Mouse (Mus musculus) neutrophil, adult 59 days (primary cell): ENCODE results near the gene Tnp2. TPM values are rescaled to one million over a fixed set of nuclear protein-coding genes. Genes with fewer than 3 reads are reported as not detected.

Experiments
- total RNA-seq, 2 experiments: library from RNA; stranded (reverse); gene quantifications; 1 replicate in 1 of 2; 2 replicates in 1 of 2; pipeline ENCODE4 v1.2.4; 2023

The Tnp2 gene
- total RNA-seq = not detected

GRCm38 (mm10) chr16:10788271-10788670 lies at the start of gene Tnp2:
Tnp2 (minus strand) TSS chr16:10788660.

GRCm38 (mm10) chr16:10834911-10835587 lies 46.6 kb upstream of the Tnp2 start, which contains the start of gene Rmi2:
Rmi2 (plus strand) TSS chr16:10835059.

GRCm38 (mm10) chr16:10812865-10813371 lies 24.5 kb upstream of the Tnp2 start, which contains the start of gene Gm11172:
Gm11172 (plus strand) TSS chr16:10812915.

DNA sequence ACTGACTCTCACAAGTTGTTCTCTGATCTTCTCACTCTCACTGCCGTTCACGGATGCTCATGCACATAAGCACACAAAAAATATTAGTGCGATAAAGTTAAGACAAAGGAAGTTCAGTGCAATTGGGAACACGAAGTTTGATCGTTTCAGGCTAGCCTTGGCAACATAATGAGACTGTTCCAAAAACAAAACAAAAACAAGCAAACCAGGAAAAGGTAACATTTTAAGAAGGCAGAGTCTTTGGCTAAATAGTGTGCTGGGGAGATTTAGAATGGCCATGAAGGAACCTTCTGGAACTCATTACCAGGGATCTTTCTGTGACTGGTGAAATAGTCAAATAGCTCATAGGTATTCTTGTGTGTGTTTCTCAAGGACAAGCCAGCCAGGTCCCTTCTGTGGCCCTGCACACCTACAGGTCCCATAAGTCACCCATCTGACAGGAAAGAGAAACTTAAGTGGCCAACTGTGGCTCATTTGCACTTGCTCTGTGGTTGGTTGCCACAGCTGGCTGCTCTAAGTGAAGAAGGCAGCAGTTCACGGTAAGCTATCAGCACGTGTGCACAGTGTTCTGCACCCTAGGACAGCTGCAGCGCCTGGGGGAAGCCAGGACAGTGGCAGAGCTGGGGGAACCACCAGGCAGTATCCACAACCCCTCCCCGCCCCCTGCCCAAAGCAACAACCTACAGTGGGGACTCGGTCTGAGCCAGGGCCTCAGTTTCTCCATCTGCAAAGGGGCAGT lies 17.5 kb upstream of the Tnp2 start, which contains the start of gene Prm1:
Prm1 (minus strand) TSS at position 51 of the 739 bp plus-strand sequence.

GRCm38 (mm10) chr16:10796034-10796433 lies 7.6 kb upstream of the Tnp2 start, which contains the start of gene Prm2:
Prm2 (minus strand) TSS chr16:10796134.

GRCm38 (mm10) chr16:10790702-10791101 lies 2.2 kb upstream of the Tnp2 start, which contains the start of gene Prm3:
Prm3 (minus strand) TSS chr16:10790914.

DNA sequence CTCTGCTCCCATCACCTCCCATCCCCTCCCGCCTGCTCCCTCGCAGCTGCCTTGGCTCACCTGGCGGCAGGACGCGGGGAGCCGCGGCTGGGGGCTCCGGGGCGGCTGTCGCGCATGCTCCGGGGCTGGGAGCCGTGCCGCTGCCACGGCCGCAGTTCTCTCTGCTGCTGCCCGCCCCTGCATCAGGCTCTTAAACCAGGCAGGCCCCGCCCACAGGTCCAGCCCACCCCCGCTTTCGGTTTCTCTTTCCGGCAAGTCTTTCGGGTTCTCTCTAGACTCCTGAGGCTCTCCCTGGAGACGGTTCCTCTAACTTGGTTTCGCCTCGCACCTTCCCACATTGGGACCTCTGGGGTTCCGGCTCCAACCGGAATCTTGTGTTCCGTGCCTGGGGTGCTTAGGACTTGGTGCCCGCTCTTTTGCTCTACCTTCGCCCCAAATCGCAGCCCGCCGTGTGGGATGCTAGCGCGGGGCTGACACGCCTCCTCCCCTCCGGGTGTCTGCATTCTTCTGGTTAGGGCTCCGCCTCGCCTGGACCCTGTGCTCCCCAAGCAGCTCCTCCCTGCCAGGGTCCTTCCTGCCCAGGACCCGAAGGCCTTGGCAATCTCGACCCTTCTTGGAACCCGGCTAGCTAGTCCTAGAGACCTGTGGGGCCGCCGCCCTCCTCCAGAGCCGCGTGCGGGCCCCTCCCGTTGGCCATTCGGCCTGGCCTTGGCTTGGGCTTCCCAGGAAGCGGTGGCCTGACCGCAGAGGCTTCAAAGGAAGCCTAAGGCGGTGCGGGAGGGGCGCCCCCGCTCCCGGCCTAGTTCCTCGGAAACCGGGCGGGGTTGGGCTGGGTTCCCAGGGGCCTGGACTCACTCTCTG lies 2.9 kb downstream of the Tnp2 start, which contains the start of gene Socs1:
Socs1 (minus strand) TSS at position 166 of the 861 bp plus-strand sequence.

Other genes with a start within 250 kb of the Tnp2 start
- 1 to 10 TPM; 4.8 to 6.2 TPM for gene Dexi, start 245.6 kb downstream of the Tnp2 start, total RNA-seq
- gene Clec16a, start 243.3 kb downstream of the Tnp2 start, total RNA-seq = 10 to 100 TPM; 29.0 to 30.7 TPM
- 1 to 10 TPM; 2.4 to 3.4 TPM for gene Socs1, start 3.1 kb downstream of the Tnp2 start, total RNA-seq
- gene Prm3, start 2.3 kb upstream of the Tnp2 start, total RNA-seq = not detected
- not detected for gene Prm2, start 7.5 kb upstream of the Tnp2 start, total RNA-seq
- gene Prm1, start 17.2 kb upstream of the Tnp2 start, total RNA-seq = not detected
- gene Gm11172, start 24.3 kb upstream of the Tnp2 start, total RNA-seq = not detected
- gene Rmi2, start 46.4 kb upstream of the Tnp2 start, total RNA-seq = 1 to 10 TPM; 5.3 TPM